Mouse (Mus musculus) embryo, embryonic 10 days (tissue): ENCODE data around the gene Pla2g2c.
A peak's percentile ranks its signal among the peaks of the same experiment; 100 is the strongest.

Experiments
- DNase-seq: peaks from one replicate; pipeline ENCODE4 v3.0.0-alpha.2; 2015; ENCODE audit warnings: low spot score

The Pla2g2c gene

DNA sequence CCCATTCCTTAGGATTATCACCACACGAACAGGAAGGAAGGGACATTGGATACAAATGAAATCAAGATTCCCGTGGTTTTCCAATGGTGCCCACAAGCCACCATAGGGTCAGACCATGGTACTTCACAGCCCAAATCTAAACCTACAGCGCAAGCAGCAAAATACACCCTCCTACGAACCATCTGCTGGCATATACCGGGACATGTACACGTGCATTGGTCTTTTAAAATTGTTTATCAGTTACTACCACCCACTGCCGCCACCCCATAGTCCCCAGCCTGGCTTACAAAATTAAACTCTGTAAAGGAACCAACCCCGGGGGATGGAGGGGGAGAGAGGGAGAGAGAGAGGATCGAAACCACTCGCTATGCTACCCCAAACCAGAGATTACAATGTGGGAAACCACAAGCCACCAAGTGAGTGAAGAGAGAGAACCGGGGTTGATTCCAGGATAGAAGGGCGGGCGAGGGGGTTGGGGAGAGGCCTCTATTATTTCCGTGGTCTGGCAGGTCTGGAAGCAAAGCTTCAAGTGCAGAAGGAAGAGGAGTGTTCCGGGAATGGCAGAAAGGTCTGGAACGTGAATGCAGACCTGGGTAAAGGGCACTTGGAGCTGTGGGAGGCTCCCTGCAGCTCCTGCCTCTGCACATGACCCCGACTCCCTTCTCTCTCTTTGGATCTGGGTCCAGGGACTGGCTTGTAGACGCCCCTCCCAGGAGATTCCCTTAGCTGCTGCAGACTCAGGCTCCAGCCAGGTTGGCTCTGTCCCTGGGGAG is at the start of gene Pla2g2c:
Gene Pla2g2c (plus strand): TSS at position 439 of the 773 bp plus-strand sequence.
- DNase-seq = no peak

DNA sequence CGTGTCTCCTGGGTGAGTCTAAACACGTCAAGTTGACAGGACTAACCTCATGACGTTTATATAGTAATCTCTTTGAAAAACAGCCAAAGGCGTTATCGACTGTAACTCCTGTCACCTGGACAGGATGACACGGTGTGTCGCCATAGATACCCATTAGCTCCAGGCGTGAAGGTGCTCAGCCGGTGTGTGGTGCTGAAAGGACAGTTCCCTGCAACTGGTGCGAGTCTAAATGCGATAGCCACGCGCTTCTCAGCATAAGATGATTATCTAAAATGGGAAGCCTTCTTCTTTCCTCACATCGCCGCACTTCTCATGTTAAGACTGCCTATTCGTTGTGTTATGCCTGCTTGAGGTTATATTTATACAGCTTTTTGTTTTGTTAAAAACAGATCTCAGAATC is 48.1 kb upstream of the Pla2g2c start:
- peak; percentile 87 for DNase-seq

- peak; percentile 58 for DNase-seq
Observed at GRCm38 (mm10) chr4:138677579-138677978, 47.0 kb upstream of the Pla2g2c start.

DNA sequence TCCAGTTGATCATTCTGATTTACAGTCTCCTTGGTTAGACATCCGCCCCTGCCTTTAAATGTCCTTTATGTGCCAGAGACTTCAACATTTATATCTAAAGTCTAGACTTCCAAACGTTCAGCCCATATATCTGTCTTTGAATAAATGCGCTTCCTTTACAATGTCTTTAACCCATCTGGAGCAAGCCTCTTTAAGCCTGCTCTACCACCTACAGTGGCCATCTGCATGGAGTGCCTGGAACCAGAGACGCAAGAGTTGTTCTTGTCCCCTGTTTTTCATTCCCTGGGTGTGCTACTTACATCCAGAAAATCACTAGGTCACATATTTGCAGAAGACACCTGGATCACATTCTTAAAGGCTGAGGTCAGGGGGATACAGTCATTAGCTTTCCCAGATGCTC is 44.5 kb upstream of the Pla2g2c start:
- no peak for DNase-seq

DNA sequence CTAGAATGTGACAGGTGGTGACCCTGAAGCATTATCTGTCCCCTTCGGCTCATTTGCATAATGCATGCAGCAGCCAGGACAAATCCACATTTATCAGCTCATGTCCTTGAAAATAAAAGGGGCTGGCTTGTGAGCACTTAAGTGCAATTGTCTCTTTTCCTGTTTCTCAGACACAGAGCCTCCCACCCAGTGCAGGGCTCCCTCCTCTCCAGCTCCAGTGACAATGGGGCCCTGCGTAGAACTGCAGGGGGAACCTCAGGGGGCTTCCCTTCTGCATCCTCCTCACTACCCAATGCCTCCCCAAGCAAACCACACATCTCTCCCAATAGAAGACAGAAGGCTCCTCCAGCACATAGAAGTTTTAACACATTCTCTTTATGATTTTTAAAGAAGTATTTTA is 41.8 kb upstream of the Pla2g2c start:
- DNase-seq = no peak

- DNase-seq = no peak
Observed at GRCm38 (mm10) chr4:138685813-138686212, 38.8 kb upstream of the Pla2g2c start.

GRCm38 (mm10) chr4:138689094-138689512 is 35.5 kb upstream of the Pla2g2c start:
- no peak for DNase-seq

- no peak for DNase-seq
Observed at GRCm38 (mm10) chr4:138690561-138690960, 34.0 kb upstream of the Pla2g2c start.

GRCm38 (mm10) chr4:138691443-138692181 is 33.0 kb upstream of the Pla2g2c start:
- no peak for DNase-seq

DNA sequence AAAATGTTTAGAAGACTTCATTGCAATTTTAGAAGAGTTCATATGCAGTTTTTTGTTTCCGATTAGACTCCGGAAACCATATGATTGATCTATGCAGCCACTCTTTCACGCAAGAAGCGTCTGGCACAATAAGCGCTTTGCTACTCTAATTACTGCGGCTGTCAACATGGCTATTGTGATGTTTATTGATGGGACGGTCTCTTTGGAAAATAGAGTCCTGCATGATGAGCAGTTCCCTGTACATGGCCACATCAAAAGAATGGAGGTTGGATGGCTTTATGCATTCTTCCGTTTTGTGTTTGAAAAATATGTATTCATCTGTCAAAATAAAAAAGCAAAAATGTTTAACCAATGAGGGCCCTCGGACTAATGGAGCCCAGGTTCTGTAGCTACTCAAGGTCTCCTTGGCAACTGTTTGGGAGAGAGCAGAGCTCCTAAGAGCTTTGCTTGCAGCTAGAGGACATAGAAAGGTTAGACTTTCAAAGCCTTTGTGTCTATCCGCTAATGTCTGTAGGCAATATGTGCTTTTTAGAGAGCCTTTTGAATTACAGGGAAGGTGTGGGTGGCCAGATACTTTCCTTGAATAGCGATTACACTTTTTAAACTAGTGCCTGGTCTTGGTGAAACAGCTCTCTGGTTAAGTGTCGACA is 31.4 kb upstream of the Pla2g2c start:
- peak; percentile 40 for DNase-seq

DNA sequence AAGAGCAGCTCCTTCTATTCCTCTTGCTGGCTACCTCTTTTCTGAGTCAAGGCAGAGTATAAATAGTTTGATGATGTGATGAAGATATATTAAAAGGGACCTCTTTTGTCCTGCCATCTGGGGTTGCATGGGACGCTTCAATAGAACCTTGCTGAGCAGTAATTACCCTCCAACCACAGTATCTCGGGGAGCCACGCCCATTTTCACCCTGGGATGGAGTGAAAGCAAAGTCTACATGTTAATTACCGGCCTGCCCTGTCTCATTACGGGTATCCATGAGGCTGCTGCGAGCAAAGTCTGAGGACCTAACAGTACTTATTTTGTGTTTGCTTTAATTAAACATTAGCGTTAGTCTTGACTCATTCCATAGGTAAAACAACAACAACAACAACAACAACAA is 27.9 kb upstream of the Pla2g2c start:
- peak; percentile 32 for DNase-seq

- no peak for DNase-seq
Observed at GRCm38 (mm10) chr4:138697166-138697860, 27.3 kb upstream of the Pla2g2c start.

DNA sequence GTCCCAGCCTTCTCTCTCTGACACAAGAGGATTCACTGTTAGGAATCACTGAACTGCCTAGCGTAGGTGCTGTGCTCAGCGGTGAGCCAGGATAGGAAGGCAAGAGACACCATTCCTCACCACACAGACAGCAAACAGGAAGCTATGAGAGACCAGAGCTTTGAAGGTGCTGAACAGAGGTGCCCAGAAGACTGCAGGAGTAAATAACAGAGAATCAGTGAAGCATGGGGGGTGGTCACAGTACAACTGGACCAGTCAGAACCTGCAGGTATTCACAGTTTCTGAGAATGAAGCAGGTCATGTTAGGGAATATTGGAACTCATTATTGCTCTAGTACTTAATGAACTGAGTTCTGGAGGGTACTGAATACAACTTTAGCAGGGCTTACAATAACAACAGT is 26.3 kb upstream of the Pla2g2c start:
- no peak for DNase-seq

DNA sequence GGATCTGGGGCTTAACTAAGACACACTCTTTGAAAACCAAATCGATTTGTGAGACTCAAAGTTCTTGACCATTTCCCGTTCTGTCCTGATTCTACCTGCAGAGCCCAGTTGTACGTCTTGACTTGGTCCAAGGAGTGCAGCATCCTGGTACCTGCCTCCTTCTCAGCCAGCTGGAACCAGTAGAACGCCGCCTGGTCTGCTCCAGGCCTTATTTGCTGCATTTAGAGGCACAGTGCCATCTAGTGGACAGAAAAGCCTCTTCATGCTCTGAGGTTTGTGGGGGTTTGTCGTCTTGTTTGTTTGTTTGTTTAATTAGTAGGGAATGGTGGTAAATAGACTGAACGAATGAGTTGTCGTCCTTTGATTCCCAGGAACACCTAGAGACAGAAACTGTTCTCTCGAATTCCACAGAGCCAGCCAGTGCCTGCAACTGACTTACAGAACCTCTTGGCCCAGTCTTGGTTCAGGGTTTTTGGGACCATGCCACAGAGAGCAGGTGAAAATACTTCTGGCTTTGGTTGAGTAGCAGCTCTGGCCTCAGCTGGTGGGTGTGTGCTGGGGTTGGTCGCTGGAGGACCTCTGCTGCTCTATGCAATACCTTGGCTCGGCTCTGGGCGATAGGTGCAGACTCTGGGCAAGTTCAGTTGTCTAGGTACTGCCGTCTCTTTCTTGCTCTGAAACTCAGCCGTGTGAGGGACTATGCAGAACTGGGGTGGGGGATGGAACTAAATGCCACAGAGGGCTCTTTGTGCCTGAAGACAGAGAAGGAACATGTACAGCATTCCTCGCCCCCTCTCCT is 24.2 kb upstream of the Pla2g2c start:
- peak; percentile 84 for DNase-seq

GRCm38 (mm10) chr4:138701111-138701510 is 23.5 kb upstream of the Pla2g2c start:
- no peak for DNase-seq

DNA sequence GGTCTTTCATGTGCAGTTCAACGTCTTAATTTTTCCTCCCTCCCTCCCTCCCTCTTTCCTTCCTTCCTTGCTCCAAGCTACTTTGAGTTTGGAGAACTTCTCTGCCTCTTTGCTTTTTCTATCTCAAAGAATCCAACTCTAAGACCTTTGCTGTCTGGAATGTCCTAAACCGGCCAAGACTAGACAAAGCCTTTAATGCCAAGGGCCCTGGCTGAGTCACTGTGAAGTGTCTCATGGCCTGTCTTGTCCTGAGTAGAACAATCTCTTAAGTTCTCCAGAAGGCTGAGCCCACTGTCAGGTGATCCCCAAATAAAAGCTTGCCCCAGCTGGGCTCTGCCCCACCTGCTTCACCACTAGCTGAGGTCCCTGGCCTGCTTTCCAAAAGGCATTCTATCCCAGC is 22.6 kb upstream of the Pla2g2c start:
- DNase-seq = no peak

DNA sequence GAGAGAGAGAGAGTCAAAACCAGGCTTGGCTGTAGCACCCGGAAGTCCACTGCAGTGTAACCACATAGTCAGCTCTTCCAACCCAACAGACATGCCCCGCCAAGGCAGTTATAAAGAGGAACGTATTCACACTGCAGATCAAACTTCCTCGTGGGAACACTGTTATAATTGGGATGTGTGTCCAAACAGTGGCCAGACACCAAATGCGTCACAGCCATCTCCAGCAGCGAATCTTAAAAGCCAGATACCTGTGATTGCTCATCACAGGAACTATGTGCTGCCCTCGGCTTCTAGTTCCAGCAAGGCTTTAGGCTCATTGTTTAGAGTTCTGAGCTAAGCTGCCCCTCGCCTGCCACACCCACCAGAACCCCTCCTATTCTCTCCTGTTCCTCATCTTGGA is 22.1 kb upstream of the Pla2g2c start:
- DNase-seq = no peak

DNA sequence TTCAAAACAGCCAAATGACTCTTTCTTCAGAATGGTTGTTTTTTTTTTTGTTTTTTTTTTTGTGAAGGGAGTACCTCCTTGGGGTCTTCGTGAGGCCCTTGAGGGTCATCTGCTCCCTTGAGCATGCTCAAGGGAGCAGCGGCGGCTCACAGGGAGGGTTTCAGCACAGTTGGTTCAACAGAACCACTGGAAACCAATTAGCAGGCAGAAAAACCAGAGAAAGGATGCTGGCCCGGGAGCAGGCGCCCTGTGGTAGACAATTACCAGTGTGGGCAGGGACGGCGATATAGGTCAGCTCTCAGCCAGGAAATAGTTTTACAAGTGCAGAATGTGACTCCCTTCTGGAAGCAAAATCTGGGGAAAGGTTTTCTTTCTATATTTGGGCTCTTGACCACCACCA is 21.0 kb upstream of the Pla2g2c start:
- no peak for DNase-seq

DNA sequence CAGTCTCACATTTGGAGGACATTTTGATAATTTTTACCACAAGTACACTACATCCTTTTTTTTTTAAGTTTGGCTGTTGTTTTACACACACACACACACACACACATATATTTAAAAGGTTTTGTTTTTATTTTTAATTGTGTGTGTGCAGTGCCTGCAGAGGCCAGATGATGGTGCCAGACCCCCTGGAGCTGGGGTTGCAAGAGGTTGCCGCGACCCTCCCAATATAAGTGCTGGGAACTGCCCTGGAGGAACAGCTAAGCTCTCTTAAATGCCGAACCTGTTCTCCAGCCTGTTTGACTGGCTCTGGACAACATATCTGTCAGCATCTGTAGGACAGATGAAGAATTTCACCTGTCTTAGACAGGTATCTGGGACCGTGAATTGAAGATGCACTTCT is 20.4 kb upstream of the Pla2g2c start:
- no peak for DNase-seq

DNA sequence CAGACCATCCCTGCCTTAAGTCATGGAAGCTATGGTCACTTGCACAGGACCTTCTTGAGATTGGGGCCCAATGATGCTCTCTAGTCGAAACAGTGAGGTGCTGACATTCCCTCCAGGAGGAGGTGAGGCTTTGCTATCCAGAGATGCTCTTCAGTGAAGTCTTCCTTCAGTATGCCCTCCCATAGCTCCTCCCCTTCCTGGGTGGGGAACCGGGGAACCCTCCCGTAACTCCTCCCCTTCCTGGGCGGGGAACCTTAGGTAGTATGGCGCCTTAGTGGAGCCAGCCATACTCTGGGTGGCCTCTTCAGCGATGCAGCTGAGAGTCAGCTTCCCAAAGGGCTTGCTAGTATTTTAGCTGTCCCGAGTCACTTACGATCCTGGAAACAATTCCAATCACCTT is 18.0 kb upstream of the Pla2g2c start:
- no peak for DNase-seq

GRCm38 (mm10) chr4:138708636-138709035 is 16.0 kb upstream of the Pla2g2c start:
- peak; percentile 78 for DNase-seq

- DNase-seq = no peak
Observed at GRCm38 (mm10) chr4:138709246-138709645, 15.3 kb upstream of the Pla2g2c start.
